Mouse (Mus musculus) testis, postnatal 14 days (tissue): ENCODE data around the gene Nek10.
"Not testable (repeated sequence)": the region's sequence is repeated elsewhere in the genome, so short reads cannot be mapped to it uniquely, and the experiment has no call there.

Source experiments
- DNase-seq: peaks from one replicate; pipeline ENCODE4 v3.0.0; 2021; ENCODE audit warnings: low spot score

Nek10 gene

GRCm38 (mm10) chr14:14803115-14803514, at the start of gene Nek10:
Gene Nek10, plus strand, starts transcription at chr14:14803415.
- DNase-seq: not testable (repeated sequence)

GRCm38 (mm10) chr14:14781169-14781568, 22.0 kb upstream of the Nek10 start:
- no peak for DNase-seq

DNA sequence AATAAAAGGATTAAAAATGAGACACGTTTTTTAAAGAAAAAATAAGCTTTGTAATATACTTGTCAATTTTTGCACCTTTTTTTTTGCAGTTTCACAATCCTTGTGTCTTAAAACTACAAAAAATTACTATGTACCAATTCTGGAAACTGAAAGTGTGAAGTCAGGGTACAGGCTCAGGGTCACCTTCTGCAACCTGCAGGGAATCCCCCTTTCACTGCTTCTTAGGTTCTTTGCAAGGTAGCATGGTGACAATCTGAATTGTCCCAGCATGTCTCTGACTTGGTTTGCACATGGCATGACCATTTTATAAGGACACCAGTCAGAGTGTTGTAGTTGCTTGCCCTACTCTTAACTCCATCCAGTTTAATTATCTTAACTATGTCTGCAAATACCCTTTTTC, 19.0 kb upstream of the Nek10 start:
- no peak for DNase-seq

DNA sequence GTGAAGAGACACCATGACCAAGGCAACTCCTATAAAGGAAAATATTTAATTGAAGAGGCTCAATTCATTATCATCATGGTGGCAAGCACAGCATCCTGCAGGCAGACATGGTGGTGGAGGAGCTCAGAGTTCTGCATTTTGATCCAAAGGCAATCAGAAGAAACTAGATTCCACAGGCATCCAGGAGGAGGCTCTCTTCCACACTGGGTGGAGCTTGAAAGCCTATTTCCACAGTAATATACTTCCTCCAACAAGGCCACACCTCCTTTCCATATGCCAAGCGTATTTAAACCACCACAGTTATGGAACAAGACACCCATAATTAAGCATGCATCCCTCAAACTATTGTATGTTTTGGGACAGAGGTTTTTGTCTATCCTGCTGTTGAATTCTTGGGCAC, 16.2 kb upstream of the Nek10 start:
- DNase-seq: no peak

- DNase-seq: no peak
Measured at GRCm38 (mm10) chr14:14789840-14790470, 13.3 kb upstream of the Nek10 start.

- no peak for DNase-seq
Measured at GRCm38 (mm10) chr14:14799861-14800260, 3.4 kb upstream of the Nek10 start.

DNA sequence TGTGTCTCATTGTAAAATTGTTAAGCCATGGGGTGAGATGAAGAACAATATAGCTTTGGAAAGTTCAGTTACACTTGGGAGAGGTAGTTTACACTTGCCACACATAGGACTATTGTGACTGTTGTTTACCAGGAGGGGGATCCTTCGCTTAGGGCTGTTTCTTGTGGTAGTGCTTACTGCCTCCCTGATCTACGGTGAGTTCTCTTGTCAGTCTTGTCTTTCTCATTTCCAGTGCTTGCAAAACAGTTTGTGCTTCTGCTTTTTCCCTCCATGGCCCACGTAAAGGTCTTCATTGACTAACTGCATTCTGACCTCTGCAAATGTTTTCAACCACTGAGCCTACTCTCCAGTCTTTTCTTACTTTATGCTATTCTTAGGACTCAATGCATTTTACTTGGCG, 2.9 kb upstream of the Nek10 start:
- DNase-seq: no peak

GRCm38 (mm10) chr14:14800810-14801209, 2.4 kb upstream of the Nek10 start:
- DNase-seq: no peak

GRCm38 (mm10) chr14:14803921-14804517, 804 bp downstream of the Nek10 start:
- peak; percentile 22 for DNase-seq

GRCm38 (mm10) chr14:14804518-14805212, 1.4 kb downstream of the Nek10 start:
- no peak for DNase-seq

GRCm38 (mm10) chr14:14832520-14833240, 29.5 kb downstream of the Nek10 start:
- DNase-seq: peak; percentile 83

GRCm38 (mm10) chr14:14833498-14833897, 30.3 kb downstream of the Nek10 start:
- no peak for DNase-seq

DNA sequence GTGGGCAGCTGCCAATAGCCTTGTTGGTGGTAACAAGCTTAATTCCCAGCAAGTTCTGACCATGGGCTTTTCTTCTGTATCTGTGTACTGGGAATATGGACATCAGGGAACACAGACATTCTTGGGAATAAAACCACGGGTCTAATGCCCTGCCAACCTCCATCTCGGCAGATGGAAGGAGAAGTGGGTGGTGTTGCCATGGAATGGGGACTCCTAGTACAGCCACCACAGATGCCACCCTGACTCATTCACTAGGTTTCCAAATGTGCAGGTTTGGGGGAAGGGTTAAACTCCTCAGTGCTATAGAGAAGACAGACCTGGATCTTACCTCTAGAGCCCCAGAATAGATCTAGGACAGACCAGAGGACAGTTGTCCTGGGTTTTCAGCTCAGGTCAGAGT, 31.1 kb downstream of the Nek10 start:
- no peak for DNase-seq

GRCm38 (mm10) chr14:14837627-14838026, 34.4 kb downstream of the Nek10 start:
- DNase-seq: no peak

- no peak for DNase-seq
Measured at GRCm38 (mm10) chr14:14838109-14838508, 34.9 kb downstream of the Nek10 start.

DNA sequence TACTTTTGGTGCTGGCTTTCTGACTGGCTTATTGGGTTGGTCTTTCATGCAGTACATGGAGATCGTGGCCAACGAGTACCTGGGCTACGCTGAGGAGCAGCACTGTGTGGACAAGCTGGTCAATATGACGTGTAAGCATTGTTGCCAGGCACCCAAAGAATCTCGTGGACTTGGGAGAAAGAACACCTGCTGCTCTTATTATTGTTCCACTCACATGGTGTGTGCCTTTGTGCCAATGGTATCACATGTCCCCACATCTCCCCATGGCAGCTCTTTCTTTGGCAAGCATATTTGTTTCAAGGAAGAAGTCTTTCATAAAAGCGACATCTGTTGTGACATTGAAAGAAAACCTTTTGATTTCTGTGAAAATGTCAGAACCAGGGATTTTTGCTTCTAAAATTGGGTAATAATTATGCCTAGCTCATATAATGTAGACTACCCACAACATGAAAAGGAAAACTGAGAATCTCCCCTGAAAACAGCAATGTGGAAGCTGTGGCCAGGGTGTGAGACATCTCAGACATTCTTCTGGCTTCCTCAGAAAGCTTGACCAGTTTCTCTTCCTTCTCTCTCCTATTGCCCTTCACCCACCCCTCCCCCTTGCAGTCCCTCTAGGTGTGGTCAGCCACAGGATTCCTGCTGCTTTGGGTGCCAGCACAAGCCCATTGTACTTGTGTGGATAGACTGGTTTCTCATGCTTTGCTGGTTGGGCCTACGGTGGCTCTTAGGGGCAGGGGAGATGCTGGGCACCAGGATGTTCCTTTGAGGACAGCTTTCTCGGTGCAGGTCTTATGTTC, 39.7 kb downstream of the Nek10 start:
- DNase-seq: no peak

DNA sequence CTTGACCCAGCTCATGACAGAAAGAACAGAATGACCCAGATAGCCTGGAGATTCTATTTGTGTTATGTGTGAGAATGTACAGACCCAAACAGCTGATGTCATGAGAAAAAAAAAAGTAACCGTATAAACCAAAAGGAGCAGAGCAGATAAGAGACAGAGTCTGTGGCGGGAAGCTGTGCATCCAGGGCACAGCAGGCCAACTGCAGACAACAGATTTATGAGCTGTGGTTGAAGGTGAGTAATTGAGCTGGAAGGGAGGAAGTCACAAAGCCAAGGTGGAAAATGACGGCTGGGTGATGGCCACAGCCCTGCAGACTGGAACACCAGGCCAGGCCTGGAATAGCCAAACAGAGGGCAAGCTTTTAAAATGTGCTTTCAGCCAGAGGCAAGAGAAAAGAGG, 49.6 kb downstream of the Nek10 start:
- DNase-seq: no peak

DNA sequence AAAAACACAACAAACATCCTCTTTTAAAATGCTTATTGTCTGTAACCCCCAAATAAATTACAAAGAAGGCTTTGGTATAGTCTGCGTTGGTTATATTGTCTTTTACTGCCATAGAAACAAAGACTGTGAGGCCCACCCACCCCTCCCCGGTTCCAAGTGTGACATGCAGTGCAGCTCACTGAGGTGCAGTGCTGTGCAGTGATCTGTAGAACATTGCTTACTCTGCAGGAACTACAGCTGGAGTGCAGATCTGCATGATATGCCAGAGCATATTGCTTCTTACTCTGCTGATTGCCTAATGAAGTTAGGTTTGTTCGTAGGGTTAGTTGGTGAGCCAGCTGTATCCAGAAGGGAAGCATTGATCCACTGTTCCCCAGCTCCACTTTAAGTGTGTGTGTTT, 57.1 kb downstream of the Nek10 start:
- no peak for DNase-seq

GRCm38 (mm10) chr14:14863690-14864356, 60.6 kb downstream of the Nek10 start:
- DNase-seq: peak; percentile 60

- DNase-seq: no peak
Measured at GRCm38 (mm10) chr14:14869239-14869638, 66.0 kb downstream of the Nek10 start.

GRCm38 (mm10) chr14:14870059-14870458, 66.8 kb downstream of the Nek10 start:
- DNase-seq: no peak
